Mouse (Mus musculus) MEL-GATA-1-ER (cell line): ENCODE data around the gene Cd63.

ENCODE experiments used
- DNase-seq: peaks from one replicate; pipeline ENCODE4 v3.0.0-alpha.2; 2012; ENCODE audit warnings: low read depth; ENCODE audit errors: extremely low read depth

Cd63 gene

DNA sequence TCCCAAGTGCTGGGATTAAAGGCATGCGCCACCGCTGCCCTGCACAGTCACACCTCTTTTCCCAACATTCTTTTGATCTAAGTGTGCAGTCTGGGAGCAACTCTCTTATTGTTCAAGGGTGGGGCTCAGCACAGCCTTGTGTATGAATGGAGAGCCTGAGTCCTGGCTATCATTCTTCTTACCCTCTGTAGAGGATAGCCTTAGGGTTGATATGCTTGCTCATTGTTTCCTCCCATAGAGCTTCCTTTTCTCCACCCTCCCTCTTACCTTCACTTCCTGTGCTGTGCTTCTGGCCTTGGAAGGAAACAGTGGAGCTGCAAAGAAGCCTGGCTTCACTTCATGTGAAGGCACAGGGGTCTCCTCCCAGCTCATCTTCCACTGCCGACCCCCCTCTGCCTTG is at the start of gene Cd63:
Gene Cd63 (plus strand): TSS at position 292 of the 400 bp plus-strand sequence.
- no peak for DNase-seq

DNA sequence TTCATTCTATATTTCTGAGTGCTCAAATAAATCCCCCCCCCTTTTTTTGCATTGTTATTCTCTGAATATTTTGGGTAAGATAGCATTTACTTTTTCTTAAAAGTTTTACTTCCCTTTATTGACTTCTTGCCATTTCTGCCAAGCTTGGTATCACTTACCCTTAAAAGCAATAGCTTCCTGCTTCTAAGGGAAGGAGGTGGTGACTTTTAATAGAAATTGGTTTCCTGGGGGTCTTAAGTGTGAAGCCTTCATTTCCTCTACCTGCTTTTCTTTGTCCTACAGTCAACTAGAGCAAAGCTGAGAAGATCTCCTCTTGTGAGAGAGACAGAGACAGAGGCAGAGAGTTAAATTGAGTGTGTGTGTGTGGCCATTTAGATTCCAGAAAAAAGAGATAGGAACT is 39.6 kb upstream of the Cd63 start:
- DNase-seq: no peak

DNA sequence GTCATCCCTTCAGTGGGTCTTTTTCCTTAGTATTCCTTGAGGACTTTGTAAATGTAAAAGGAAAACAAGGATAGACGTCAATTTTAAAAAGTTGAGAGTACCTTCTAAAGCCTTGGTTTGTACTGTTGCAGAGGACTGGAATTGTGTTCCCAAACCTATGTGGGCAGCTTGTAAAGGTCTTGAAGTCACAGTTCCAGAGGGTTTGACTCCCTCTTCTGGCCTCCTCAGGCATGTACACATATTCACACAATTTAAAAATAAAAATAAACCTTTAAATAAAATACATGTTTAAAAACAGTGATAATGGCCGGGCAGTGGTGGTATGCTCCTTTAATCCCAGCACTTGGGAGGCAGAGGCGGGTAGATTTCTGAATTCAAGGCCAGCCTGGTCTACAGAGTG is 34.7 kb upstream of the Cd63 start:
- DNase-seq: no peak

DNA sequence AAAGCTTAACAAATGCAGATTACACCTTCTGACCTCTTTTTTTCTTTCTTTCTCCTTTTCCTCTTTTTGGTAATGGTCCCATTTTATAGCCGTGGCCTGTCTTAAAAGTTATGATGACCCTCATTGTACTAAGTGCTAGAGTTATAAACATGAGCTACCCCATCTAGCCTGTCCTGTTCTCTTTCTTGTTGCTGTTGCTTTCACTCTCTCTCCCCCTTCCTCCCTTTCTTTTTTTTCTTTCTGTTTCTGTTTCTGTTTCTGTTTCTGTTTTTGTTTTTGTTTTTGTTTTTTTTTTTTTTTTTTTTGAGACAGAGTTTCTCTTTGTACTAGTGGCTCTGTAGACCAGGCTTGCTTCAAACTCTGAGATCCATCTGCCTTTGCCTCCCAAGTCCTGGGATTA is 34.3 kb upstream of the Cd63 start:
- DNase-seq: no peak

DNA sequence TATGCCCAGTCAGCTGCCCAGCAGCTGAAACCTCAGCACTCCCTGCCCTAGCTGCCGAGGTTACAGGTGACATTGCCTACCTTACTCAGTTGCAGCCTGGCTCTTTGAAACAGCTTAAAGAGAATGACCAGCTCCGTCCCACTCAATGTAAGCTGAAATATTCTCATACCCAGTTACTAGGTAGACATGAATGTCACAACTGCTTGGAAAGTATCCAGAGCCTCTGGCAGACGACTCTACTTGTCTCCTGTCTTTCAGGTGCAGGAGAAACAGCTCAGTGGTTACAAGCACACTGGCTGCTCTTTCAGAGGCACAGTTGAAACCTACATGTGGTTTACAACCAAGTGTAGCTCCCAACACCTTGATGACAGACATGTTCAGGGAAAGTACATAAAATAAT is 30.4 kb upstream of the Cd63 start:
- no peak for DNase-seq

DNA sequence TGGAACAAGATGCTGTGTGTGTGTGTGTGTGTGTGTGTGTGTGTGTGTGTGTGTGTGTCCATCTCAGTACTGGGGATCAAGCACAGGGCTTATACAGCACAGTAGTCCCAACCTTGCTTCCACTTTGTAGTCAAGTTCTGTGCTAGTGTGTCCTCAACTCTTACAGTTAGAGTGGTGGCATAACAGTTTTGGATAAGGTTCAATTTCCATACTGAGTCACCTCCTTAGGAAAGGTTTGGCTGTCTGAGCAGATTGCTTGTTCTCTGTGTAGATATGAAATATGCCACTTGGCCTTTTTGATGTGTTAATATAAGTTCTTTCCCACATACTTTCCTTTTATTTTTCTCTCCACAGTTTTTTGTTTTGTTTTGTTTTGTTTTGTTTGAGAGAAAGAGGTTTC is 22.5 kb upstream of the Cd63 start:
- DNase-seq: no peak

DNA sequence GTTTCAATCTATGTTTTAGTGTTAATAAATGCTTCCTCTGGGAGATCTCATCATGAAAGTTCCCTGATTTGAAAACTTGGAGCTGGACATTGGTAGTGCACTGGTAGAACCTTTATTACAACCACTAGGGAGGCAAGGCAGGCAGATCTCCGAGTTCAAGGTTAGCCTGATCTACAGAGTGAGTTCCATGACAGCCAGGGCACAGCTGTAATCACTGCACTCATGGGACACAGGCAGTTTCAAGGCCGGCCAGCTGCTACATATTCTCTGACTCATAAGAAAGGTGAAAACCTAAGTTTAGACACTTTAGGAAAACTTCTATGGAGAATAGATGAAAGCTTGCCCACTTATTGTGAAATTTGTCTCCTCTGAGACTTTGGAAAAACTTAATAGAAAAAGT is 22.0 kb upstream of the Cd63 start:
- no peak for DNase-seq

DNA sequence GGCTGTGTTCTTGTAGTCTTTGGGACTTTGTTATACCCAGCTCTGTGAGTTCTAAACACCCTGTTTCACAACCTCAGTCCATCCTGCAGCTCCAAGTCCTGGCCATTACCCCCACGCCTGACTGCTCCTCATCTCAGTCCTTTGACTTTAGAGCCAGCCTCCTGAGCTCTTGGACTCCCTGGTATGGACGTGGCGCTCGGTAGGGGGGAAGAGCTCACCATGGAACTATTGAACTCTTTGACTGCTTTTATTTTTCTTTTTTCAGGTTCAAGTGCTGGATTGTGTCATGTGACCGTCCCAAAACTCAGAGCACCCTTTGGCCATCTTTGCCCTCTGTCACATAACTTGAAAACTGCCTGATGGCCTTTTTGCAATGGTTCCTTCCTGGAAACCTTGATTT is 18.7 kb upstream of the Cd63 start:
- DNase-seq: no peak

DNA sequence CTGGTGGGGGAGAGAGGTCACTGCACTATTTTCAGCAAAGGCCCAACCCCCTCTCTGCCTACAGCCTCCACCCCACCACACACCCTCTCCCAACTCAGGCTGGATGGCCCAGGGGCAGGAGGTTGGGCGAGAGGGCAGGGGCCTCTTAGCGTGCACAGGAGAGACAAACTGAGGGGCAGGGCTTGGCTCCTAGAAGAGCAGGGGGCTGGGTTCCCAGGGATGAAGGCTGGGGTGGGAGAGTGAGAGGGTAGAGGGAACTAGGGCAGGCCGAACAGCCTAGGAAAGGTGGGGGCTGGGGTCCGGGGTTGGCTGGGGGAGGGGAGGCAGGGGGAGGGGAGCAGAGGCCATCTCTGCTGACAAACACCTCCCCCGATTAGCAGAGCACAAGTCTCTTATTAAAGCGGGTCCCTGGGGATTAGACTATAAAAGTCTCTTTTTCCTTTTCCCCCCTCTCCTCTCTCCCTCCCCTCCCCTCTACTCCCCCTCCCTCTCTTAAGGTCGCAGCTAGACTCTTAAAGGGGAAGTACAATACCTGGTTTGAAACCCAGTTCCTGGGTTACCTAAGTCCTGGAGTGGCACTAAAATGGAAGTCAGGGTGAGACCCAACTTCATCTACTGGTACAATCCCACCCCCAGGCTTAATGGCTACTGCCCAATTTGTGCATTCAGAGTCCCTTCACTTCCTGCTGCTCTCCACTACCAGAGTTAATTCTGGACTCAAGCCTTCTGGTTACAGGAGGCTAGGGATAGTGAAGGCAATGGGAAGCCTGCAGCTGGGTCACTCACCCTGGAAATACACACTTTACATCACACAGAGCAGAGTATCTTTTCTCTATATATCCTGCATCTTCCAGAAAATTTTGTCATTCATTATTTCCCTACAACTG is 11.6 kb upstream of the Cd63 start:
- DNase-seq: no peak

DNA sequence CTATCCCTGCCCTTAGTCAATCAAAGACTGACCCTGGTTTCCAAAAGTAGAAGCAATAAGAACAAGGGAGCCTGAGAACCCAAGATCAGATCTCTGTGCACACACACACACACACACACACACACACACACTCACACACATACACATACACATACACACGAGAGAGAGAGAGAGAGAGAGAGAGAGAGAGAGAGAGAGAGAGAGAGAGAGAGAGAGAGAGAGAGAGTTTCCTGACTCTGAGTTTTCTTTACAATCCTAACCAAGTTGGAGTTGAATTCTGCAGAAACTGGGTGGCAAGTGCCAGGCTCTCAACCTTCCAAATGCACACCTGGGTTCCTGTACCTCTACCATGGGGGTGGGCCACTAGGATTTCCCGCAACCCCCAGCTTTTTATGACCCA is 10.9 kb upstream of the Cd63 start:
- no peak for DNase-seq

DNA sequence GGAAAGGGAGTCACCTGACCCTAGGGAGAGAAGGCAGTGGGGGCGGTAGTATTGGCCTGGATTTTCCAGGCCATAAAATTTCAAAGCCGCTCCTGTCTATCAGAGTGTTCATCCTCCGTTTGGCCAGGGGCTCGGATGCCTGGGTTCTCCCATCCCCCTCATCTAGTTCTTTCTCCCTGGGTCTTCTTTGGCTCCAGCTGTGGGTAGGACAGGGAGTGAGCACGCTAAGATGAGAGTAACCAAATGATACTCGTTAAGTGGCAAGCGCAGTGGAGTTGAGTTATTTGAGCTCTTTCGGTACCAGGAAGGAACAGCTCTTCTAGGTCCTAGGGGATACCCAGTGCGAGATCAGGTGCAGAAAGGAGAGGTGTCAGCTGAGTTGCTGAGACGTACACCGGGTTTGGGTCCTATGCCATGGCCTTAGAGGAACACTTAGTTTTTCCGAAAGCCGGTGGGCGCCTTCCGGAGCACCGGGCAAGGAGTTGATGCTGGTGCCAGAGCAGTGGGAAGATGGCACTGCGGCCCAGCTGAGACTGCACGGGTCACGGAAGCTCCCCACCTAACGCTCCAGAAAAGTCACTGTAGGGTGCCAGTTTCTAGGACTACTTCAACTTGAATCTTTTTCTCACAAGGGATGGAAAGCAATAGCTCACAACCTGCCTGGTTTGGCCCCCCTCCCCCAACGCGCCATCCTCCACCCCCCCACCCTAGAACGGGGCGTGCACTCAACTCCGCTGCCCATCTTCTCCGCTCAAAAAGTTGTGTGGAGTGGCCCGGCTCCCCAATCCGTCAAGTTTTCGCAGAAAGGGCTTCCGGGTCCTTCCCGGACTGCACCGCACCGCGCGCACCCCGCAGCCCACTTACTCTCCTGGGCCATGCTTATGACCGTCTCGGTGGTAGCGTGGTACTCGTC is 10.2 kb upstream of the Cd63 start:
- DNase-seq: no peak

DNA sequence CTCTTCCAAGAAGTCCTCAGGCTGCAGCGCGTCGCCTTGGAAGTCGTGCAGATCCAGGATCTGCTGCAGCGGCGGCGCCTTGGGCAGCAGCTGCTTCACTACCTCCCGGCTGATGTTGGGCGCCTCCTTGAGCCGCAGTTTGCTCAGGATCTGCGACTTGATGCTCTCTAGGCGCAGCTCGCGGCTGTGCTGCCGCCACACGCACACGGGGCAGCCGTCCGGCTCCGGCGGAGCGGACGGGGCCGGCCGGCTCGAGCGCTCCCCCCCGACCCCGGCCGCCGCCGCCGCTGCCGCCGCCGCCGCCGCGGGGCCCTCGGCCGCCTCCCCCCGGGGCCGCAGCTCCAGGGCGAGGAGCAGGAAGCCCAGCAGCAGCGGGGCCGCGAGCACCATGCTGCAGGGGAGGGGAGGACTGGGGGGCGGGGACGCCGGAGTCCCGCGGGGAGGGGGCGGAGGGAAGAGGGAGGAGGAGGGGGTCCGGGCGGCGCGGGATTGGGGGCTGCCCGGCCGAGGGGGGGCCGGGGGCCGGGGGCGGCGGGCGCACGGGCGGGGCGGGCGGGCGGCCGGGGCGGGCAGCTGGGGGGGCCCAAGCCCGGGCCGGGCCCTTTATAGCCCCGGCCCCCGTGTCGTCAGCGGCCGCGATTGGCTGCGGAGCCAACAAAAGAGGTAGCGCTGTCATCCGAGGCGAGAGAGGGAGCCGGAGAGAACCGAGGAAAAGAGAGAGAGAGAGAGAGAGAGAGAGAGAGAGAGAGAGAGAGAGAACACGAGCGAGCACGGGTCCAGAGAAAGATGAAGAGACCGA is 9.3 kb upstream of the Cd63 start, which contains the start of gene Gdf11:
Gene Gdf11 (minus strand): TSS at position 423 of the 799 bp plus-strand sequence.
- peak; percentile 49 for DNase-seq

DNA sequence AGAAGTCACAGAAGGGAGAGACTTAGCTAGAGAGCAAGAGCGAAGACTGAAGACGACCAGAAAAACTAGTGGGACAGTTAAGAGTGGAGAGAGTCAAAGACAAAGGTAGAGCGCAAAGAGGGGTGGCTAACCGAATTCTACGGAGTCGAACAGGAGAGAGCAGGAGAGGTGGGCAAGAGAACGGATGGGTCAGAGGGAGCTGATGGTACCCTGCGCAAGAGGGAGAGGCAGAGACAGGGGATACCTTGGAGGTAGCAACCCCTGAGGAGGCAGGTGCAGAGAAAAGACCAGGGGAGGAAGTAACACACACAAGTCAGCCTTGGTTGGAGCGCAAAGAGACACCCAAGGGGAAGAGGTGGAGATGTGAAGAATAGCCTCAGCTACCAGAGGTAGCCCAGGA is 8.5 kb upstream of the Cd63 start:
- no peak for DNase-seq

DNA sequence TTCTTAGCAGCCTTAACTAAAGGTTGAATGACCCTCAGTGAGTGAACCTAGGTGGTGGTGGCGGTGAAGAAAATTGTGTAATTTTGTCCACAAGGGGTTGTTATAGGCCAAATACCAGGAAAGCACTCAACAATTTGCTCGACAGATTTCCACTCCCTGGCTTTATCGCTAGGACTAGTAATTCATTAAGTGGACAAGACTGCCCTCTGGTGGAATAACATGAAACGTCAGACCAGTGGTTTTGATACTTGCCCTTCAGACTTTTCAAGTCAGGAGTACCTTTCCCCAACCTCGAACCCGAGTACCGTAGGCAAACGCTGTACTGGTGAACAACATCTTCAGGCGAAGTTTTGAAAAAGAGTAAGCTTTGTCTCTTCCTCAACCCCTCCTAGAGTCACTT is 5.4 kb upstream of the Cd63 start:
- peak; percentile 80 for DNase-seq

DNA sequence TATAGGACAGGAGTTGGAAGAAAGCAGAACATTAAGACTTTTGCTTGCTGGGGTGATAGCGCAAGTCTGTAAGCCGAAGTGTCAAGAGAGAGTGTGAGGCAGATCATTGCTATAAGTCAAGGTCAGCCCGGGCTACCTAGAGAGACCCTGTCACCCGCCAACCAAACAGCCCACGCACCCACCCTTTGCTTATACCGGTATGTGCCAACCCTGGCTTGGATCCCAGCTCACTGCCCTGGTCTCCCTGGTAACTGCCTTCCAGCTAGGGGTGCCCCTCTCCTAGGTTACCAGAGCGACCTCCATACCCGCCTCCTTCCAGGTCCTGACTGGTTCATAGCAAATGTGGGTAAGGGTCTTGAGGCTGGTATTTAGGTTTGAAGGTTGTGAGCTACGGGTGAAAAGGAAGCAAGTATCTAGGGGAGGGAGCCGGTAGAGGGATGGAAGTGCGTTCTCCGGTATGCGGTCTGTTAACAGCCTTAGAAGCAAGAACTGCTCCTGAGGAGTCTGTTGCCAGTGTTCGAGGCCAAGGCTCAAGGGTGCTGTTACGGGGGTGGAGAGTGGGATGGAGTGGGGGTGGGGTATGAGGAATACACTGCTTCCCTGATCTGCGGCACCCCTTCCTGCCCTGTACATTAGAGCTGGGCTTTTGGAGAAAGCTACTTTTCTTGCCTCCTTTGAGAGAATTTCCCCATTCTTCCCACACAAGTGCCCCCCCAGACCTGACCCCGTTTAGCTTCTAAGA is 4.7 kb upstream of the Cd63 start:
- no peak for DNase-seq

DNA sequence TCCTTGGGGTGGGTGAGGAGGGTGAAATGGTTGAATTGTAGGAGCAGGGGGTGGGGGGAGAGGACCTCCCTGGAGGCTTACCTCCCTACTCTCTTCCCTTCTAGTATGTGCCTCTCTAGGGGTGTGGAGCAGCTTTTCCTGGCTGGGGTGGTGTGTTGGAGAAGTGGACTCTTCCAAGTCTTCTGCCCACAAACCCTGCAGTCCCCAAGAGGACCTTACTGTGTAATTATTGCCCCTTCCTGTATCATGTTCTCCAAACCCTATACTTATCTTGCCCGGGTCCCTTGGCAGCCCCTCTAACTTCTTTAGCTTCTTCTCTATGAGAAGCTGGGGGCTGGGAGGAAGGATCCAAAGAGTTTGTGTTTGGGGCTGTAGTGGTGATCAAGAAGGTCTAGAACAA is 4.0 kb upstream of the Cd63 start:
- DNase-seq: no peak

DNA sequence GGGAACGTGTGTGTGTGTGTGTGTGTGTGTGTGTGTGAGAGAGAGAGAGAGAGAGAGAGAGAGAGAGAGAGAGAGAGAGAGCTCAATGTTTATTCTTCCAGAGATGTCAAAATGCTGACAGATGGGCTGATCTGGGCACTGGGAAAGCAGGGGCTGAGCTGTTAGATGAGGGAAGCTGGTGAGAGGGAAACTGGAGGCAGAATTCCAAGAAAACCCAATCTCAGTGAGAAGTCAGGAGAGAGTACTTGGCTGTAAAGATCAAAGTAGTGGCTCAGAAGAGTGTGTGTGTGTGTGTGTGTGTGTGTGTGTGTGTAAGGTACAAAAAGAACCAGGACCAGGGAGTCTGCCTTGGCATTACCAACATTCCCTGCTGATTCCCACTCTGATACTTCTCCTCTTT is 3.3 kb upstream of the Cd63 start:
- DNase-seq: no peak

DNA sequence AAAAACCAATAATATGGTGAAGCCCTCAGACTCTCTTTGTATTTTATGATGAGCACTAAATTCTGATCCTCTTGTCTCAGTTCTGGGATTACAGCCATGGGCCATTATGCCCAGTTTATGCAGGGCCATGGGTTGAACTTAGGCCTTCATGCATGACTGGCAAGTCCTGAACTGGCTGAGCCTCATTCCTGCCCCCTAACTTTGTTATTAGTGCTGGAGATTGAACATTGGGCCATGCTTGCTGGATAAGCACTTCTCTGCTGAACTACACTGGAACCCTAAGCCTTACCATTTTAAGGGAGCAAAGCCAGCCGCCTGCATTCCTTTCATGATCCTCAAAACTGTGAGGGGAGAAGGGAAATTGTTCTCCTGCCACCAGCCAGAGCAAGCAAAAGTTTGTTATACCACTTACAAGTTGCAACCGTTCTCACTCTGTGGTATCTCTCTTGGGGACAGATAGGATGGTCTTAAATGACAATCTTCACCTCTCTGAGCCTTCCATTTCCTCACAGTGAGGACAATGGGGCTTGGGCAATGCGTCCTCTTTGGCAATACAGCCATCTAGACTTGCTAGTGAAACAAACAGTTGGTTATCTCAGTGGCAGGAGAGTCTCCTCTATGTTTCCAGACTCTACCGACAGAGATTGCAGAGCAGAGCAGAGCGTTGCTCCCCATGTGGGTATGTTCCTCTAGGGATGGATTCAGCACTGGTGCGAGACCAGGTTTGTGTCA is 864 bp upstream of the Cd63 start:
- no peak for DNase-seq

DNA sequence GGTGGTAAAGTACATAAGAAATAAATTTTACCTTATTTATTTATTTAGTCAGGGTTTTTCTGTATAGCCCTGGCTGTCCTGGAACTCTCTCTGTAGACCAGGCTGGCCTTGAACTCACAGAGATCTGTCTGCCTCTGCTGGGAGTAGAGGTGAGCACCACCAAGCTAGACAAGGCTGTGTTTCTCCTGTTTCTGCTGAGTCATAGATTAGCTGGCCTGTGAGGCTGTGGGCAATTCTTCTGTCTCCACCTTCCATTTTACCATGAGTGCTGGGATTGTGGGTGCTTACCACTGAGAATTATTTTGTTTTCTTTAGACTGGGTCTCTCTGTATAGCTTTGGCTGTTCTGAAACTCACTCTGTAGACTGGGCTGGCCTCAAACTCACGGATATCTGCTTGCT is 620 bp downstream of the Cd63 start:
- no peak for DNase-seq

DNA sequence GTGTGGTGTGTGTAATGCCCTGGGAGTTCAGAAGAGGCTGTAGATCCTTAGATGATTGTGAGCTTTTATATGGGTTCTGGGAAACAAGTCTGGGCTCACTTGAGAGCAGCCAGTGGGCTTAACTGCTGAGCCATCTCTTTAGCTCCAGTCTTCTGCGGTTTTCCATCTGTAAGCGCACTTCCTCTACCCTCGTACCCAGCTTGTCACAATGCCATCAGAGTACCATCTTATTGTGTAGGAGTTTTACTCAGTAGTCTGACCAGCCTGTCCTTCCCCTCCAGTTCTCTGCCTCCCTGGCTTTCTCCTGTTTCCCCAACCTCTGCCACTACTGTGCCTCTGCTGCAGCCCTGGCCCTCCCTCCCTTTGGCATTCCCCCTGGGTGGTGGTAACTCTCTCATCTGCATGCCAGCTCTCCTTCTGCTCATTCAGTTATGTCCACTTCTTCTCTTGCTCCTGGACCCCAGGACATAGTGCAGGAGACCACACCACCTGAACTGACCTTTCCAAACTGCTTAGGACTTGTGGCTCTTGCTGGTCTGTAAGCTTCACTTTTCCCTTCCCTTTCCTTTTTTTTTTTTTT is 1.7 kb downstream of the Cd63 start:
- DNase-seq: no peak
